Mouse (Mus musculus): ENCODE data around the gene Zswim7. TPM values are rescaled to one million over a fixed set of nuclear protein-coding genes. Genes with fewer than 3 reads are reported as not detected.
A peak's percentile ranks its signal among the peaks of the same experiment; 100 is the strongest.
"Not testable (repeated sequence)": the region's sequence is repeated elsewhere in the genome, so short reads cannot be mapped to it uniquely, and the experiment has no call there.

Gene Zswim7
- total RNA-seq (2021), result 10 to 100 TPM; 12.1 to 13.1 TPM
- long read RNA-seq, experiment 1, partial matches to known transcripts, result 0 of 10 reads
- long read RNA-seq, experiment 1, other reads (novel, unspliced or antisense), result 6 of 10 reads
- long read RNA-seq, experiment 2, partial matches to known transcripts, result 0 of 3 reads
- long read RNA-seq, experiment 2, other reads (novel, unspliced or antisense), result 1 of 3 reads

GRCm38 (mm10) chr11:62280675-62281600 lies at the start of gene Zswim7, which contains the start of gene Ttc19:
Gene Zswim7 (minus strand): TSS chr11:62281375.
Gene Ttc19 (plus strand): TSS chr11:62281473.
- peak; percentile 86 to 92 for DNase-seq (ENCODE audit: low spot score in 2 of 2)
- Histone ChIP-seq H3K27ac (peak within 1 kb of the TSS; percentile 90), H3K4me3 (peak within 1 kb of the TSS; percentile 96)
- peak; percentile 86 for TF ChIP-seq CTCF (conservative IDR thresholded peaks at IDR 0.05)

- H3K27ac ChIP-seq, result 0 out of 2 replicates have a peak overlapping the region, but pooled peaks have one; percentile 5
- TF ChIP-seq CTCF (conservative IDR thresholded peaks at IDR 0.05), result no peak
- no peak for DNase-seq (ENCODE audit: low spot score in 2 of 2)
- no peak overlapping the region for H3K4me3 ChIP-seq
These were observed 42.5 kb upstream of the Zswim7 start for GRCm38 (mm10) chr11:62323659-62324058.

GRCm38 (mm10) chr11:62320097-62320496 lies 38.9 kb upstream of the Zswim7 start:
- no peak for DNase-seq (ENCODE audit: low spot score in 2 of 2)
- no peak overlapping the region; the same call in 1 of the 2 replicates for H3K27ac ChIP-seq
- no peak overlapping the region for H3K4me3 ChIP-seq
- no peak for TF ChIP-seq CTCF (conservative IDR thresholded peaks at IDR 0.05)

GRCm38 (mm10) chr11:62317746-62318145 lies 36.6 kb upstream of the Zswim7 start:
- peak overlapping the region; percentile 73 for H3K27ac ChIP-seq
- DNase-seq (ENCODE audit: low spot score in 2 of 2), result peak; percentile 78 to 90

GRCm38 (mm10) chr11:62314984-62315383 lies 33.8 kb upstream of the Zswim7 start:
- DNase-seq (ENCODE audit: low spot score in 2 of 2), result no peak
- Histone ChIP-seq H3K4me3 (no peak overlapping the region), H3K27ac (no peak overlapping the region)
- TF ChIP-seq CTCF (conservative IDR thresholded peaks at IDR 0.05), result no peak

More at GRCm38 (mm10) chr11:62317746-62318145, 36.6 kb upstream of the Zswim7 start:
- TF ChIP-seq CTCF (conservative IDR thresholded peaks at IDR 0.05), result no peak
- H3K4me3 ChIP-seq, result no peak overlapping the region

- no peak overlapping the region for H3K4me3 ChIP-seq
- TF ChIP-seq CTCF (conservative IDR thresholded peaks at IDR 0.05), result no peak
- H3K27ac ChIP-seq, result no peak overlapping the region
- no peak for DNase-seq (ENCODE audit: low spot score in 2 of 2)
These were observed 28.1 kb upstream of the Zswim7 start for GRCm38 (mm10) chr11:62309296-62309695.

- H3K4me3 ChIP-seq, result no peak overlapping the region
- TF ChIP-seq CTCF (conservative IDR thresholded peaks at IDR 0.05), result no peak
- DNase-seq (ENCODE audit: low spot score in 2 of 2), result no peak
- peak overlapping the region; percentile 23; the same call in 1 of the 2 replicates for H3K27ac ChIP-seq
These were observed 24.7 kb upstream of the Zswim7 start for GRCm38 (mm10) chr11:62305866-62306265.

GRCm38 (mm10) chr11:62298883-62299282 lies 17.7 kb upstream of the Zswim7 start:
- no peak overlapping the region for H3K4me3 ChIP-seq
- no peak overlapping the region for H3K27ac ChIP-seq
- no peak for DNase-seq (ENCODE audit: low spot score in 2 of 2)
- TF ChIP-seq CTCF (conservative IDR thresholded peaks at IDR 0.05), result no peak

GRCm38 (mm10) chr11:62294121-62294520 lies 12.9 kb upstream of the Zswim7 start:
- no peak for DNase-seq (ENCODE audit: low spot score in 2 of 2)
- TF ChIP-seq CTCF (conservative IDR thresholded peaks at IDR 0.05), result no peak
- H3K4me3 ChIP-seq, result no peak overlapping the region
- H3K27ac ChIP-seq, result no peak overlapping the region

- no peak for TF ChIP-seq CTCF (conservative IDR thresholded peaks at IDR 0.05)
- Histone ChIP-seq H3K4me3 (no peak overlapping the region), H3K27ac (no peak overlapping the region)
- DNase-seq (ENCODE audit: low spot score in 2 of 2), result no peak
These were observed 6.5 kb upstream of the Zswim7 start for GRCm38 (mm10) chr11:62287700-62288099.

GRCm38 (mm10) chr11:62285020-62285419 lies 3.8 kb upstream of the Zswim7 start:
- Histone ChIP-seq H3K4me3 (no peak overlapping the region), H3K27ac (no peak overlapping the region)
- TF ChIP-seq CTCF (conservative IDR thresholded peaks at IDR 0.05), result no peak
- DNase-seq (ENCODE audit: low spot score in 2 of 2), result no peak

- H3K4me3 ChIP-seq; H3K27ac ChIP-seq; DNase-seq (ENCODE audit: low spot score in 2 of 2): not testable (repeated sequence)
- TF ChIP-seq CTCF (conservative IDR thresholded peaks at IDR 0.05), result peak; percentile 30
These were observed 2.8 kb upstream of the Zswim7 start for GRCm38 (mm10) chr11:62284020-62284419.

- Histone ChIP-seq H3K27ac (peak overlapping the region; percentile 90), H3K4me3 (peak overlapping the region; percentile 96)
- peak; percentile 16 to 35 for DNase-seq (ENCODE audit: low spot score in 2 of 2)
- no peak for TF ChIP-seq CTCF (conservative IDR thresholded peaks at IDR 0.05)
These were observed 424 bp upstream of the Zswim7 start for GRCm38 (mm10) chr11:62281601-62281997.

All from layer of hippocampus, adult 2 months (tissue).